Mouse (Mus musculus) hindbrain, embryonic 15.5 days (tissue): ENCODE results near the gene Sdccag8. TPM values are rescaled to one million over a fixed set of nuclear protein-coding genes. Genes with fewer than 3 reads are reported as not detected.

Source experiments
- ATAC-seq: fragments of 200-750 bp; cut with Nextera tagmentation; 2 replicates; pipeline ENCODE4 v1.8.0; 2017; ENCODE audit warnings: low read depth, moderate number of reproducible peaks, moderate TSS enrichment; ENCODE audit not compliant: low FRiP score
- H3K27ac ChIP-seq: fragments of 300-500 bp; sonication (generic); replicated peaks from 2 replicates; pipeline ENCODE4 v1.5.1; 2015; ENCODE audit warnings: mild to moderate bottlenecking, inconsistent platforms
- H3K27me3 ChIP-seq: fragments of 300-500 bp; sonication (generic); 2 replicates; pipeline ENCODE4 v1.6.1; 2015; ENCODE audit warnings: control low read depth, inconsistent platforms
- H3K36me3 ChIP-seq: fragments of 300-500 bp; sonication (generic); 2 replicates; pipeline ENCODE4 v1.6.1; 2015; ENCODE audit warnings: control low read depth, inconsistent platforms
- H3K4me1 ChIP-seq: fragments of 300-500 bp; sonication (generic); replicated peaks from 2 replicates; pipeline ENCODE4 v1.6.1; 2015; ENCODE audit warnings: control low read depth, inconsistent platforms
- H3K4me2 ChIP-seq: fragments of 300-500 bp; sonication (generic); 2 replicates; pipeline ENCODE4 v1.6.1; 2015; ENCODE audit warnings: moderate library complexity, mild to moderate bottlenecking, inconsistent platforms
- H3K4me3 ChIP-seq: fragments of 300-500 bp; sonication (generic); 2 replicates; pipeline ENCODE4 v1.5.1; 2015; ENCODE audit warnings: mild to moderate bottlenecking, inconsistent platforms
- H3K9ac ChIP-seq: fragments of 300-500 bp; sonication (generic); 2 replicates; pipeline ENCODE4 v1.6.1; 2015; ENCODE audit warnings: inconsistent platforms
- H3K9me3 ChIP-seq: fragments of 300-500 bp; sonication (generic); 2 replicates; pipeline ENCODE4 v1.6.1; 2016; ENCODE audit warnings: control low read depth, inconsistent platforms
- WGBS: fragments of 180-500 bp; shearing (Covaris S2); methylation state at CpG from one replicate; pipeline ENCODE4 v1.1.7; 2015; 5-methylcytosine and 5-hydroxymethylcytosine counted together
- polyA plus RNA-seq: library from polyadenylated mRNA; unstranded; fragments of >200 nt; fragmentation: Nextera tagmentation; extraction: Ambion mirVana; gene quantifications from 2 replicates; pipeline ENCODE4 v1.2.1, GENCODE M21; 2015

The Sdccag8 gene
- polyA plus RNA-seq, 1 experiment from 2014 or later: 22.8 TPM

DNA sequence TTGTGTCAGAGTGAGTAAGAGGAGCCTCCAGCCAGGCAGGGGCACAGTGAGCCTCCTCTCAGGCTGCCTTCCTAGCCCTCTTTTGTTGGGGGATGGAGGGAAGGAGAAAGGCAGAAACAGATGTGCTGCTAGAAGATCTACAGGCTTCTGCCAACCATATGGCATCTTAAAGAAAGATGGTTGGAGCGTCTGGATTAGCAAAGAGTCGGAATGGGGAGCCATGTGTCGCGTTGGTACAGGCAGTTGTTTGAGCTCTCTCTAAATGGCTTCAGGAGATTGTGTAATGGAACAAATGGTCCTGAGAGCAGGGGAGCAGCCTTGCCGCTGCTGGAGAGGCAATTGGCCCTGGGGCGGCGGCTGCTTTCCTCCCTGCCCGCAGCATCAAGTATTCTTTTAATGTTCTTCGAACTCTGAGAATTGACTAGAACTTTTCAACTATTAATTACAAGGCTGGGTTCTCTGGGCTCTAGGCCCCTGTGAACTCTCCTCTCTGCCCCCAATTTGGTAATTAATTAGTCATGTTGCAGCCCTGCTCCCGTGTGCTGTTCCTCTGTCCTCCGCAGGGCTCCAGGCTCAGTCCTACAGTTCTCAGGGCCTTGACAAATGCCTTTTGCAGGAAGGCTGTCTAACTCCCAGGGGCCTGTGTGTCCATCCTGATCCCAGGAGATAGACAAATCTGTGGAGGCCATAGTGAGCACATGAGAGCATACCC lies 180.4 kb downstream of the Sdccag8 start:
- no peaks in the 10 kb centered on the region for H3K9me3 ChIP-seq
- H3K4me1 ChIP-seq: peaks cover 57% of the 10 kb centered on the region
- H3K27ac ChIP-seq: peak overlapping the region; percentile 77
- H3K36me3 ChIP-seq: no peaks in the 10 kb centered on the region
- H3K4me3 ChIP-seq: no peak overlapping the region
- H3K27me3 ChIP-seq: no peaks in the 10 kb centered on the region
- no peak for ATAC-seq
- no peak overlapping the region for H3K4me2 ChIP-seq
- WGBS: 17% methylated on average over 11 of the region's 11 CpGs
- no peak overlapping the region for H3K9ac ChIP-seq

DNA sequence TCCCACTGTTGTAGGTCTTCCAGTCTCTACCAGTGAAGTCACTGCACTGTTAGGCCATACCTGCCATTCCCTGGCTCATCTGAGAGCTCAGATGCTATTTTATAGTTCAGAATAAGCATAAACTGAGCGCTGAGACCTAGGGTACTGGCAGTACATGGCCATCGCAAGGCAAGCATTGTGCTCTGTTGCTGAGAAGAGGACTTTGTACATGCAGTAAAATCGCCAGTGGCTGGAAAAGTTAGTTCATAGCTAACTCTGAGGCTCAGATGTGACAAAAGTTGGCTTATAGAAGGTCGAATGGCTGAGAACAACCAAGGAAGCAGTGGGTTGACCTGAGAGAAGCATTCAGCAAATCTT lies 180.9 kb downstream of the Sdccag8 start:
- Histone ChIP-seq H3K9me3 (no peaks in the 10 kb centered on the region), H3K27ac (peak overlapping the region; percentile 77), H3K4me2 (no peak overlapping the region), H3K9ac (no peak overlapping the region), H3K27me3 (no peaks in the 10 kb centered on the region), H3K4me1 (peaks cover 57% of the 10 kb centered on the region), H3K4me3 (no peak overlapping the region), H3K36me3 (no peaks in the 10 kb centered on the region)
- 71% methylated on average over 4 of the region's 4 CpGs for WGBS
- no peak for ATAC-seq

DNA sequence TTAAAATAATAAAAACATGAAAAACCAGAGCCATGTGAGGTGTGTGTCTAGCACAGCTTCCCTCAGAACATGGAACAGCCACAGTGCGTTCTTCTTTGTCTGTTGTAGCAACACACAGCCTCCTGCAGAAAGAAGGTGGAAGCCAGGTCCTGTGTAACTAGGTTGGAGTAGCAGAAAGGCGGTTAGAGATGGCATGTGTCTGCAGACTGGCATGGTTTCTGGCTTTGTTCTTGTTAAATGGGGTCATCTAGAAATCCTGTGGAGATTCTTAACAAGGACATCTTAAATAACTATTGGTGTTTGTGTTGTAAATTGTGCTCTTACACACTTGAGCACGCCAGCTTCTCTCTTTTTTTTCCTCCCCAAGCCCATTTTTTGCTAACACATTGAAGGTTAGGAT lies 181.7 kb downstream of the Sdccag8 start:
- no peak for ATAC-seq
- H3K27me3 ChIP-seq: no peaks in the 10 kb centered on the region
- H3K4me3 ChIP-seq: no peak overlapping the region
- no peak overlapping the region for H3K4me2 ChIP-seq
- H3K4me1 ChIP-seq: peaks cover 57% of the 10 kb centered on the region
- no peak overlapping the region for H3K9ac ChIP-seq
- 71% methylated on average over 3 of the region's 3 CpGs for WGBS
- H3K9me3 ChIP-seq: no peaks in the 10 kb centered on the region
- H3K36me3 ChIP-seq: no peaks in the 10 kb centered on the region
- H3K27ac ChIP-seq: peak overlapping the region; percentile 30; the same call in 1 of the 2 replicates

- Histone ChIP-seq H3K27me3 (no peaks in the 10 kb centered on the region), H3K4me2 (peak overlapping the region; percentile 26), H3K4me1 (peaks cover 57% of the 10 kb centered on the region), H3K9me3 (no peaks in the 10 kb centered on the region), H3K36me3 (no peaks in the 10 kb centered on the region), H3K9ac (no peak overlapping the region), H3K27ac (peak overlapping the region; percentile 30), H3K4me3 (no peak overlapping the region)
- ATAC-seq: no peak
- WGBS: 20% methylated on average over 16 of the region's 16 CpGs
Measured at GRCm38 (mm10) chr1:176996630-176997201, 182.3 kb downstream of the Sdccag8 start.

GRCm38 (mm10) chr1:176997254-176997653 lies 182.8 kb downstream of the Sdccag8 start:
- Histone ChIP-seq H3K9ac (no peak overlapping the region), H3K4me3 (no peak overlapping the region), H3K4me1 (peaks cover 57% of the 10 kb centered on the region), H3K36me3 (no peaks in the 10 kb centered on the region), H3K4me2 (peak overlapping the region; percentile 51; the same call in 1 of the 2 replicates), H3K27ac (peak overlapping the region; percentile 77), H3K9me3 (no peaks in the 10 kb centered on the region), H3K27me3 (no peaks in the 10 kb centered on the region)
- 25% methylated on average over 6 of the region's 6 CpGs for WGBS
- ATAC-seq: no peak

GRCm38 (mm10) chr1:176997711-176998689 lies 183.5 kb downstream of the Sdccag8 start:
- 17% methylated on average over 33 of the region's 33 CpGs for WGBS

GRCm38 (mm10) chr1:176999011-176999410 lies 184.6 kb downstream of the Sdccag8 start:
- no peaks in the 10 kb centered on the region for H3K36me3 ChIP-seq
- H3K4me1 ChIP-seq: peaks cover 61% of the 10 kb centered on the region
- no peak overlapping the region for H3K4me3 ChIP-seq
- H3K27me3 ChIP-seq: no peaks in the 10 kb centered on the region
- H3K4me2 ChIP-seq: no peak overlapping the region
- peak; percentile 47 for ATAC-seq
- H3K9me3 ChIP-seq: no peaks in the 10 kb centered on the region
- no peak overlapping the region for H3K9ac ChIP-seq
- WGBS: 14% methylated on average over 6 of the region's 6 CpGs
- H3K27ac ChIP-seq: peak overlapping the region; percentile 41

More at GRCm38 (mm10) chr1:176997711-176998689, 183.5 kb downstream of the Sdccag8 start:
- Histone ChIP-seq H3K4me3 (peak overlapping the region; percentile 11; the same call in 1 of the 2 replicates), H3K9ac (peak overlapping the region; percentile 33; the same call in 1 of the 2 replicates), H3K9me3 (no peaks in the 10 kb centered on the region), H3K27me3 (no peaks in the 10 kb centered on the region), H3K27ac (peak overlapping the region; percentile 77), H3K36me3 (no peaks in the 10 kb centered on the region), H3K4me2 (peak overlapping the region; percentile 51), H3K4me1 (peaks cover 58% of the 10 kb centered on the region)
- ATAC-seq: peak; percentile 29; the same call in 1 of the 2 replicates

GRCm38 (mm10) chr1:177002951-177003350 lies 188.5 kb downstream of the Sdccag8 start:
- WGBS: 56% methylated on average over 6 of the region's 6 CpGs
- H3K9ac ChIP-seq: no peak overlapping the region
- 0 out of 2 replicates have a peak, but pooled peaks have one; percentile 14 for ATAC-seq

DNA sequence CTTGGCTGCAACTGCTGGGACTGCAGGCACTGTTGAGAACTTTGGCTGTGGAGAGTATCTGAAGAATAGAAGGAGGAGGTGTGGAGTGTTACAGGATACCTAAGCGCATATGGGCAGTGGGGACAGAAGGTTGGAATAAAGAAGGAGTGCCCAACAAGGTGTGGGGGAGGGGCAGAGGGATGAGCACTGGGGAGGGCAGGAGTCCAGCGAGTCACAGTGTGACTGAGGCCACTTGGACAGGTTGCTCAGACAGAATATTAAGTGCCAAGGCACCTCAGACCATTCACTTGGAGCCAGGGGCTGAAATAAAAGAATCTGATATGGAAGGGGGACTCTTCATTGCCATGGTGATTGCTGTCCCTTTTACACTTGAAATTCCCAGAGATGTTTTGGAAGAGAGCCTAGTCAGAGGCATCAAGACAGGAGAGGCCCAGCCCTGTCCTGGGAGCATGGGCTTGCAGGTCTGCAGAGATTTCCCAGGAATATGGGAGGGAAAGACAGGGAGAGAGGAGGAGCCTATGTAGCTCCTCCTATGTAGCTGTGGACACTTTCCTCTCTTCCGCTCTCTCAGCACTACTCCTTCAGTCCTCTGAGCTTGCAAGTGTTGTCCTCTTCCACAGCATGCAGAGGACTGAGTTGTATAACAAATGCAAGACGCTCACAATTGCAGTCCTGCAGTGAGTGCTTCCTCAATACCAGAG lies 189.7 kb downstream of the Sdccag8 start:
- no peak overlapping the region for H3K4me3 ChIP-seq
- no peaks in the 10 kb centered on the region for H3K9me3 ChIP-seq
- no peak overlapping the region for H3K4me2 ChIP-seq
- no peak overlapping the region for H3K9ac ChIP-seq
- 53% methylated on average over 4 of the region's 4 CpGs for WGBS
- no peaks in the 10 kb centered on the region for H3K36me3 ChIP-seq
- no peaks in the 10 kb centered on the region for H3K27me3 ChIP-seq
- H3K27ac ChIP-seq: no peak overlapping the region
- peaks cover 22% of the 10 kb centered on the region for H3K4me1 ChIP-seq
- peak; percentile 68 for ATAC-seq

More at GRCm38 (mm10) chr1:177002951-177003350, 188.5 kb downstream of the Sdccag8 start:
- Histone ChIP-seq H3K36me3 (no peaks in the 10 kb centered on the region), H3K4me1 (peaks cover 34% of the 10 kb centered on the region), H3K27me3 (no peaks in the 10 kb centered on the region), H3K27ac (no peak overlapping the region), H3K4me2 (no peak overlapping the region), H3K9me3 (no peaks in the 10 kb centered on the region), H3K4me3 (no peak overlapping the region)

DNA sequence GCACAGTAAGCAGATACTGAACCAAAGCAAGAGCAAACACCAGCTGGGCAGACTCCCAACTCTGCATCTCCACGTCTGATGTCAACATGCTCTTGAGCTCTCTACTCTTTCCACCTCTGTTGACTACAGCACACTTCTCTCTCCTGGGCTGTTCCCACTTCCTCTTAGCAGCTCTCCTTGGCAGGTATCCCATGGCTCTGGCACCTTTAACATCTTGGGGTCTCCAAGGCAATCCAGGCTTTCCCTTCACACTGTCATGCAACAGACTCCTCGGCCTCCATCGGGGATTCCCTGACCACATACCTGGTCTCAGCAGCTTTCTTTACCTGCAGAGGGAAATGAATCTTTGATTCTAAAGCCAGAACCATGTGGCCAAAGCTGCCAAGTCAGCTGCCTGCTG lies 192.9 kb downstream of the Sdccag8 start:
- ATAC-seq: no peak
- no peak overlapping the region for H3K9ac ChIP-seq
- no peaks in the 10 kb centered on the region for H3K27me3 ChIP-seq
- H3K9me3 ChIP-seq: no peaks in the 10 kb centered on the region
- H3K4me1 ChIP-seq: peaks cover 43% of the 10 kb centered on the region
- no peak overlapping the region for H3K4me3 ChIP-seq
- H3K27ac ChIP-seq: no peak overlapping the region
- H3K4me2 ChIP-seq: no peak overlapping the region
- 87% methylated on average over 3 of the region's 3 CpGs for WGBS
- no peaks in the 10 kb centered on the region for H3K36me3 ChIP-seq

- WGBS: 92% methylated on average over 1 of the region's 1 CpGs
- no peaks in the 10 kb centered on the region for H3K27me3 ChIP-seq
- ATAC-seq: no peak
Measured at GRCm38 (mm10) chr1:177008777-177009176, 194.3 kb downstream of the Sdccag8 start.

More at GRCm38 (mm10) chr1:177008777-177009176, 194.3 kb downstream of the Sdccag8 start:
- no peak overlapping the region for H3K4me3 ChIP-seq
- no peak overlapping the region for H3K27ac ChIP-seq
- peaks cover 35% of the 10 kb centered on the region for H3K4me1 ChIP-seq
- no peaks in the 10 kb centered on the region for H3K36me3 ChIP-seq
- no peaks in the 10 kb centered on the region for H3K9me3 ChIP-seq
- no peak overlapping the region for H3K4me2 ChIP-seq
- no peak overlapping the region for H3K9ac ChIP-seq
